Mouse (Mus musculus) embryonic facial prominence, embryonic 10.5 days (tissue): ENCODE results near the gene Rslcan18. TPM values are rescaled to one million over a fixed set of nuclear protein-coding genes. Genes with fewer than 3 reads are reported as not detected.

ENCODE experiments used
- DNase-seq: peaks from one replicate; pipeline ENCODE4 v3.0.0-alpha.2; 2017; ENCODE audit warnings: low spot score
- H3K27ac ChIP-seq: fragments of 300-500 bp; sonication (generic); replicated peaks from 2 replicates; pipeline ENCODE4 v1.5.1; 2016; ENCODE audit warnings: mild to moderate bottlenecking
- H3K27me3 ChIP-seq: fragments of 300-500 bp; sonication (generic); replicated peaks from 2 replicates; pipeline ENCODE4 v1.6.1; 2016; ENCODE audit warnings: low read depth, mild to moderate bottlenecking; ENCODE audit not compliant: poor library complexity, severe bottlenecking
- H3K36me3 ChIP-seq: fragments of 300-500 bp; sonication (generic); replicated peaks from 2 replicates; pipeline ENCODE4 v1.6.1; 2016; ENCODE audit warnings: mild to moderate bottlenecking, moderate library complexity
- H3K4me1 ChIP-seq: fragments of 300-500 bp; sonication (generic); 2 replicates; pipeline ENCODE4 v1.6.1; 2016
- H3K4me3 ChIP-seq: fragments of 300-500 bp; sonication (generic); 2 replicates; pipeline ENCODE4 v1.5.1; 2016; ENCODE audit warnings: mild to moderate bottlenecking, moderate library complexity
- H3K9me3 ChIP-seq: fragments of 300-500 bp; sonication (generic); 2 replicates; pipeline ENCODE4 v1.6.1; 2016; ENCODE audit warnings: mild to moderate bottlenecking
- WGBS: fragments of 180-500 bp; shearing (Covaris S2); methylation state at CpG from one replicate; pipeline ENCODE4 v1.1.7; 2016; 5-methylcytosine and 5-hydroxymethylcytosine counted together
- polyA plus RNA-seq: library from polyadenylated mRNA; unstranded; fragments of >200 nt; fragmentation: Nextera tagmentation; extraction: Ambion mirVana; gene quantifications from 2 replicates; pipeline ENCODE4 v1.2.1, GENCODE M21; 2016

The Rslcan18 gene
- polyA plus RNA-seq, 1 experiment from 2014 or later, result 0.29 TPM

GRCm38 (mm10) chr13:67081946-67082345, 34.1 kb downstream of the Rslcan18 start:
- DNase-seq, result no peak
- peaks cover 7% of the 10 kb centered on the region; the same call in 1 of the 2 replicates for H3K4me1 ChIP-seq
- H3K9me3 ChIP-seq, result peaks cover 7% of the 10 kb centered on the region; the same call in 1 of the 2 replicates
- no peaks in the 10 kb centered on the region for H3K27me3 ChIP-seq
- peak overlapping the region; percentile 76 for H3K4me3 ChIP-seq
- WGBS, result 79% methylated on average over 1 of the region's 1 CpGs
- H3K36me3 ChIP-seq, result peaks cover 23% of the 10 kb centered on the region
- no peak overlapping the region for H3K27ac ChIP-seq

DNA sequence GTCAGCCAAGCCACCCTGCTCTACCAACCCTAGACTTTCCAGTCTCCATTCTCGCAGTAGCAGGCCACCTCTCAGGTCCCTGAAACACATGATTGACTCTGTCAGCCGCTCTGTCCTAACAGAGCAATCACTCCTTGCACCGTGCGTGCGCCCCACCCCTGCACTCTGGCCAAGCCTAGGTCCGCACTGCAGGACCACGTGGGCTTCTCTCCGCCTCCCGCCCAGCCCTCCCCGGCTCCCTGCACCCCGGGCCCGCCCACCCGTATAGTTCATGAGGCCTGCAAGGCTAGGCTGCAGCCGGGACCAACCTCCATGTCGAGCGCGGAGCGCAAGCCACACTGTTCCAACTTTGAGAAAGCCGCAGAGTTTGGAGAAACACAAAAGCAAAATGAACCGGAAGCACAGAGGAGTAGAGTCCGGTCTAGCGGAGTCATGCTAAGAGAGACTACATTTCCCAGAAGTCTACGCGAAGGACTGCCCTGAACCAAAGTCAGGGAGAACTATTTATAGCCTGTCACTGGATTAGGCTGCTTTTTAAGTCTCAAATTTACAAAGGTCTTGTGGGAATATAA, 34.8 kb downstream of the Rslcan18 start:
- Histone ChIP-seq H3K4me3 (peak overlapping the region; percentile 76), H3K27ac (peak overlapping the region; percentile 93), H3K9me3 (peaks cover 8% of the 10 kb centered on the region; the same call in 1 of the 2 replicates), H3K27me3 (no peaks in the 10 kb centered on the region), H3K4me1 (peaks cover 7% of the 10 kb centered on the region; the same call in 1 of the 2 replicates), H3K36me3 (peaks cover 30% of the 10 kb centered on the region)
- peak; percentile 88 for DNase-seq
- WGBS, result under 1% methylated on average over 24 of the region's 24 CpGs

- no peak for DNase-seq
- Histone ChIP-seq H3K27me3 (no peaks in the 10 kb centered on the region), H3K4me1 (peaks cover 7% of the 10 kb centered on the region; the same call in 1 of the 2 replicates), H3K27ac (no peak overlapping the region), H3K36me3 (peaks cover 63% of the 10 kb centered on the region), H3K9me3 (peaks cover 32% of the 10 kb centered on the region; the same call in 1 of the 2 replicates), H3K4me3 (no peak overlapping the region)
- WGBS, result 92% methylated on average over 2 of the region's 2 CpGs
Measured at GRCm38 (mm10) chr13:67077244-67077643, 38.8 kb downstream of the Rslcan18 start.

DNA sequence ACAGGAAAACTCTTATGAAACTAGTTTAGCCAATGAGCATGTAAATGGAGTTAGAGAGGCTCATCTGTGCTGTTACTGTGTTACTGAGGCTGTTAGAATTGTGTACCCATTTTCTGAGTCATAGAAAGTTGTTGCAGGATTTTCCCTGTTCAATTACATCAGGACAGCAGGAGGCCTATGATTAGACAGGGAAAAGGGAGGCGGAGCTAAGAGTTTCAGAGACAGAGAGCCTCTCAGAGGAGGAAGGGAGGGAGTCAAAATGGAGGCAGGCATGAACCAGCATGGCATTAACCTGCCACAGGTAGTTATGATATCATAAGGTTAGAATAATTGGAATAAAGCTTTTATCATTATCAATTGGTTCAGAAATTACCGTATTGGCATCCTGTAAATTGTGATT, 43.3 kb downstream of the Rslcan18 start:
- no peaks in the 10 kb centered on the region for H3K27me3 ChIP-seq
- H3K4me3 ChIP-seq, result no peak overlapping the region
- peaks cover 93% of the 10 kb centered on the region for H3K36me3 ChIP-seq
- H3K27ac ChIP-seq, result no peak overlapping the region
- H3K9me3 ChIP-seq, result peaks cover 67% of the 10 kb centered on the region
- WGBS, result 92% methylated on average over 2 of the region's 2 CpGs
- DNase-seq, result no peak
- H3K4me1 ChIP-seq, result no peaks in the 10 kb centered on the region

- no peak overlapping the region for H3K4me3 ChIP-seq
- WGBS, result 88% methylated on average over 8 of the region's 8 CpGs
- no peak for DNase-seq
- H3K27ac ChIP-seq, result no peak overlapping the region
- peaks cover under 1% of the 10 kb centered on the region; the same call in 1 of the 2 replicates for H3K4me1 ChIP-seq
- peaks cover 38% of the 10 kb centered on the region for H3K36me3 ChIP-seq
- H3K9me3 ChIP-seq, result peaks cover 29% of the 10 kb centered on the region
- no peaks in the 10 kb centered on the region for H3K27me3 ChIP-seq
Measured at GRCm38 (mm10) chr13:67065386-67065785, 50.7 kb downstream of the Rslcan18 start.

- Histone ChIP-seq H3K27me3 (no peaks in the 10 kb centered on the region), H3K27ac (no peak overlapping the region), H3K9me3 (peaks cover 7% of the 10 kb centered on the region; the same call in 1 of the 2 replicates), H3K4me3 (no peak overlapping the region), H3K4me1 (peaks cover 6% of the 10 kb centered on the region; the same call in 1 of the 2 replicates), H3K36me3 (peaks cover 9% of the 10 kb centered on the region)
- 60% methylated on average over 7 of the region's 7 CpGs for WGBS
- no peak for DNase-seq
Measured at GRCm38 (mm10) chr13:67062427-67062826, 53.6 kb downstream of the Rslcan18 start.

GRCm38 (mm10) chr13:67060786-67061358, 55.2 kb downstream of the Rslcan18 start, which contains the start of gene Zfp712:
Zfp712 (minus strand) TSS chr13:67061170.
- H3K36me3 ChIP-seq, result peaks cover 3% of the 10 kb centered on the region; the same call in 1 of the 2 replicates
- H3K4me3 ChIP-seq, result peak within 1 kb of the TSS; percentile 68
- H3K9me3 ChIP-seq, result 0 out of 2 replicates have a peak, but pooled peaks cover 4% of the 10 kb centered on the region
- WGBS, result under 1% methylated on average over 27 of the region's 27 CpGs
- H3K27me3 ChIP-seq, result no peaks in the 10 kb centered on the region
- peak within 1 kb of the TSS; percentile 85 for H3K27ac ChIP-seq
- peak; percentile 89 for DNase-seq
- peaks cover 6% of the 10 kb centered on the region; the same call in 1 of the 2 replicates for H3K4me1 ChIP-seq

DNA sequence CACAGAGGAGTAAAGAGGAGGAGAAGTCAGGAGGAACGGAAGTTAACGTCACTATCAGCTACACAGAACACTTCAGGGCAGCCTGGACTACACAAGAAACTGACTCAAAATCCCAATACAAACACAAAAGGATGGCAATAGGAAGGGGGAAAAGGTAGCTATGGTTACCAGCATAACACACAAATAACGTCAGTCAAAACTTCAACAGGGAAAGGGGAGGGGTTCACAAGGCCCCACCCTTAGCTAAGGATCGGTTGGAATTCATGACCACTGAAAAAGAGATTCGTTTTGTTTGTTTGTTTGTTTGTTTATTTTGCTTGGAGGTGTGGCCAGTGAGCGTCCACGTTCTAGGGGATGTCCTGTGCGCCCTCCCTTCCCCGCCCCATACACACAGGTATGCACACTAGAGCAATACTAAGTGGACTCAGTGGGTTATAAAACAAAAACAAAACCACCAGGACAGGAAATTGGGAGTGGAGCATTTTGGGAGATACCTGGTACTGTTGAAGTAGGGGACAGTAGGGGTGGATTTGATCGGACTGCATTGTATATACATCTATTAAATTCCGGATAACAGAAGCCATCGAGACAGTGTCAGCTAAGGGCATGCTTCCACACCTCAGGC, 55.8 kb downstream of the Rslcan18 start:
- peak overlapping the region; percentile 85 for H3K27ac ChIP-seq
- H3K4me3 ChIP-seq, result peak overlapping the region; percentile 68
- H3K36me3 ChIP-seq, result no peaks in the 10 kb centered on the region; the same call in 1 of the 2 replicates
- peaks cover 6% of the 10 kb centered on the region; the same call in 1 of the 2 replicates for H3K4me1 ChIP-seq
- 4% methylated on average over 12 of the region's 12 CpGs for WGBS
- H3K27me3 ChIP-seq, result no peaks in the 10 kb centered on the region
- H3K9me3 ChIP-seq, result 0 out of 2 replicates have a peak, but pooled peaks cover 4% of the 10 kb centered on the region
- DNase-seq, result no peak

Other genes with a start within 250 kb of the Rslcan18 start
- gene Gm10767, start 211.3 kb downstream of the Rslcan18 start, polyA plus RNA-seq, result 1.3 and 1.5 TPM in 2 replicates
- gene Zfp712, start 55.1 kb downstream of the Rslcan18 start, polyA plus RNA-seq, result 3.4 and 3.6 TPM in 2 replicates
- 6.0 and 6.3 TPM in 2 replicates for gene Zfp708, start 18.3 kb downstream of the Rslcan18 start, polyA plus RNA-seq
- gene Gm28557, start 7.7 kb downstream of the Rslcan18 start, polyA plus RNA-seq, result 2.7 and 3.2 TPM in 2 replicates
- gene Zfp759, start 5.4 kb upstream of the Rslcan18 start, polyA plus RNA-seq, result 1.7 and 2.6 TPM in 2 replicates
- 7.4 and 7.5 TPM in 2 replicates for gene Rsl1, start 56.9 kb upstream of the Rslcan18 start, polyA plus RNA-seq
- gene Zfp455, start 78.2 kb upstream of the Rslcan18 start, polyA plus RNA-seq, result 1.1 and 1.3 TPM in 2 replicates
- 1.2 and 1.6 TPM in 2 replicates for gene Zfp458, start 162.2 kb upstream of the Rslcan18 start, polyA plus RNA-seq
- 0.32 and 0.62 TPM in 2 replicates for gene Zfp457, start 190.2 kb upstream of the Rslcan18 start, polyA plus RNA-seq
- gene Zfp595, start 216.3 kb upstream of the Rslcan18 start, polyA plus RNA-seq, result 1.5 and 1.8 TPM in 2 replicates
- gene Gm28044, start 244.3 kb upstream of the Rslcan18 start, polyA plus RNA-seq, result 0.52 TPM in 1 of 2 replicates, not detected in the other
- 0.79 and 0.92 TPM in 2 replicates for gene Zfp953, start 244.3 kb upstream of the Rslcan18 start, polyA plus RNA-seq